Mouse (Mus musculus) cortical plate, adult 2 months (tissue): Measurements from ENCODE around the gene Fibp.

Source experiments
- CTCF ChIP-seq: fragments of 200-500 bp; IDR thresholded peaks from 2 replicates; pipeline ENCODE4 v1.5.1; 2011; ENCODE audit warnings: mild to moderate bottlenecking, control low read depth, low read length; ENCODE audit not compliant: insufficient read depth; ENCODE audit errors: extremely low read depth
- POLR2A ChIP-seq: fragments of 200-500 bp; IDR thresholded peaks from 2 replicates; pipeline ENCODE4 v1.6.1; 2011; ENCODE audit warnings: mild to moderate bottlenecking, low read length, control low read depth; ENCODE audit not compliant: insufficient read depth; ENCODE audit errors: extremely low read depth

GRCm38 (mm10) chr19:5486286-5486685, 25.9 kb downstream of the Fibp start:
- TF ChIP-seq CTCF = no peak
- no peak for TF ChIP-seq POLR2A
